Mouse (Mus musculus) midbrain, embryonic 13.5 days (tissue): ENCODE results near the gene Ptk7. TPM values are rescaled to one million over a fixed set of nuclear protein-coding genes. Genes with fewer than 3 reads are reported as not detected.
A peak's percentile ranks its signal among the peaks of the same experiment; 100 is the strongest.

Experiments used
- ATAC-seq: fragments of 200-750 bp; cut with Nextera tagmentation; 2 replicates; pipeline ENCODE4 v1.8.0; 2017; ENCODE audit warnings: mild to moderate bottlenecking, moderate TSS enrichment, moderate library complexity
- H3K27ac ChIP-seq: fragments of 300-500 bp; sonication (generic); 2 replicates; pipeline ENCODE4 v1.5.1; 2015; ENCODE audit warnings: inconsistent platforms, mild to moderate bottlenecking, moderate library complexity
- H3K27me3 ChIP-seq: fragments of 300-500 bp; sonication (generic); 2 replicates; pipeline ENCODE4 v1.6.1; 2015; ENCODE audit warnings: mild to moderate bottlenecking, inconsistent platforms
- H3K36me3 ChIP-seq: fragments of 300-500 bp; sonication (generic); 2 replicates; pipeline ENCODE4 v1.6.1; 2015; ENCODE audit warnings: mild to moderate bottlenecking, inconsistent platforms
- H3K4me1 ChIP-seq: fragments of 300-500 bp; sonication (generic); replicated peaks from 2 replicates; pipeline ENCODE4 v1.6.1; 2015; ENCODE audit warnings: inconsistent platforms
- H3K4me2 ChIP-seq: fragments of 300-500 bp; sonication (generic); replicated peaks from 2 replicates; pipeline ENCODE4 v1.6.1; 2015; ENCODE audit warnings: moderate library complexity, mild to moderate bottlenecking, inconsistent platforms
- H3K4me3 ChIP-seq: fragments of 300-500 bp; sonication (generic); replicated peaks from 2 replicates; pipeline ENCODE4 v1.5.1; 2015; ENCODE audit warnings: mild to moderate bottlenecking, inconsistent platforms
- H3K9ac ChIP-seq: fragments of 300-500 bp; sonication (generic); replicated peaks from 2 replicates; pipeline ENCODE4 v1.6.1; 2015; ENCODE audit warnings: mild to moderate bottlenecking, inconsistent platforms
- H3K9me3 ChIP-seq: fragments of 300-500 bp; sonication (generic); 2 replicates; pipeline ENCODE4 v1.6.1; 2016; ENCODE audit warnings: mild to moderate bottlenecking, inconsistent platforms
- WGBS: fragments of 180-500 bp; shearing (Covaris S2); methylation state at CpG from one replicate; pipeline ENCODE4 v1.1.7; 2015; 5-methylcytosine and 5-hydroxymethylcytosine counted together
- polyA plus RNA-seq: library from polyadenylated mRNA; unstranded; fragments of >200 nt; fragmentation: Nextera tagmentation; extraction: Ambion mirVana; gene quantifications from 2 replicates; pipeline ENCODE4 v1.2.1, GENCODE M21; 2015

Gene Ptk7
- polyA plus RNA-seq, 1 experiment from 2014 or later = 37.5 TPM

GRCm38 (mm10) chr17:46618769-46619682, 10.3 kb downstream of the Ptk7 start:
- WGBS = 4% methylated on average over 27 of the region's 27 CpGs
- Histone ChIP-seq H3K9me3 (no peaks in the 10 kb centered on the region), H3K9ac (peak overlapping the region; percentile 60), H3K4me2 (peak overlapping the region; percentile 39), H3K4me3 (peak overlapping the region; percentile 2; the same call in 1 of the 2 replicates), H3K27me3 (no peaks in the 10 kb centered on the region), H3K36me3 (no peaks in the 10 kb centered on the region), H3K27ac (peak overlapping the region; percentile 84), H3K4me1 (peaks cover 69% of the 10 kb centered on the region)
- peak; percentile 53 for ATAC-seq

- WGBS = 6% methylated on average over 6 of the region's 6 CpGs
- peaks cover 69% of the 10 kb centered on the region for H3K4me1 ChIP-seq
- no peaks in the 10 kb centered on the region for H3K27me3 ChIP-seq
- H3K4me3 ChIP-seq = 0 out of 2 replicates have a peak overlapping the region, but pooled peaks have one; percentile 2
- peak overlapping the region; percentile 84 for H3K27ac ChIP-seq
- no peak for ATAC-seq
- peak overlapping the region; percentile 60 for H3K9ac ChIP-seq
- no peaks in the 10 kb centered on the region for H3K36me3 ChIP-seq
- H3K4me2 ChIP-seq = peak overlapping the region; percentile 39
- no peaks in the 10 kb centered on the region for H3K9me3 ChIP-seq
Observed at GRCm38 (mm10) chr17:46618394-46618768, 10.9 kb downstream of the Ptk7 start.

GRCm38 (mm10) chr17:46617799-46618198, 11.5 kb downstream of the Ptk7 start:
- Histone ChIP-seq H3K9me3 (no peaks in the 10 kb centered on the region), H3K9ac (no peak overlapping the region), H3K4me3 (no peak overlapping the region), H3K27ac (no peak overlapping the region), H3K27me3 (no peaks in the 10 kb centered on the region), H3K4me2 (no peak overlapping the region), H3K4me1 (peaks cover 70% of the 10 kb centered on the region), H3K36me3 (no peaks in the 10 kb centered on the region)
- 66% methylated on average over 12 of the region's 12 CpGs for WGBS
- ATAC-seq = no peak

GRCm38 (mm10) chr17:46613229-46613628, 16.1 kb downstream of the Ptk7 start:
- Histone ChIP-seq H3K4me3 (no peak overlapping the region), H3K27ac (no peak overlapping the region), H3K4me1 (peaks cover 48% of the 10 kb centered on the region), H3K9me3 (no peaks in the 10 kb centered on the region), H3K9ac (no peak overlapping the region), H3K27me3 (no peaks in the 10 kb centered on the region), H3K36me3 (no peaks in the 10 kb centered on the region), H3K4me2 (no peak overlapping the region)
- 54% methylated on average over 3 of the region's 3 CpGs for WGBS
- ATAC-seq = peak; percentile 41; the same call in 1 of the 2 replicates

DNA sequence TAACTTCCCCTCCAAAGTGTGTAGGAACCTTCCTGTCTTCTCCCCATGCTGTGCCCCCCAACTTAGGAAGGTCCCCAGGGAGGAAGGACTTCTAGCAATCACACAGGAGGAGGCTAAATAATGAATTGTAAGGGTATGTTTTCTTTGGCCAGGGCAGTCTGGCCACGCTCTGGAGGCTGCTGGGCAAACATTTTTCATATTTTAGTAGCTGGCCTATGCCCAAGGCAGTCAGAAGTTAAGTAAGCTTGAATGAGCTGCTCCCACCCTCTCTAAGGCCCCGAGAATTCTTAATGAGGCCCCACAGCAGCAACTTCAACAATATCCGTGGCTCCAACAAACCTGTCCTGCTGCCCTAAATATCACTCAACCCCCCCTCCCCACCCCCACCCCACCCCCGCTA, 16.5 kb downstream of the Ptk7 start:
- H3K9me3 ChIP-seq = no peaks in the 10 kb centered on the region
- H3K4me3 ChIP-seq = no peak overlapping the region
- ATAC-seq = no peak
- no peaks in the 10 kb centered on the region for H3K27me3 ChIP-seq
- peaks cover 44% of the 10 kb centered on the region for H3K4me1 ChIP-seq
- H3K4me2 ChIP-seq = no peak overlapping the region
- no peaks in the 10 kb centered on the region for H3K36me3 ChIP-seq
- H3K9ac ChIP-seq = no peak overlapping the region
- H3K27ac ChIP-seq = no peak overlapping the region
- 56% methylated on average over 4 of the region's 4 CpGs for WGBS

DNA sequence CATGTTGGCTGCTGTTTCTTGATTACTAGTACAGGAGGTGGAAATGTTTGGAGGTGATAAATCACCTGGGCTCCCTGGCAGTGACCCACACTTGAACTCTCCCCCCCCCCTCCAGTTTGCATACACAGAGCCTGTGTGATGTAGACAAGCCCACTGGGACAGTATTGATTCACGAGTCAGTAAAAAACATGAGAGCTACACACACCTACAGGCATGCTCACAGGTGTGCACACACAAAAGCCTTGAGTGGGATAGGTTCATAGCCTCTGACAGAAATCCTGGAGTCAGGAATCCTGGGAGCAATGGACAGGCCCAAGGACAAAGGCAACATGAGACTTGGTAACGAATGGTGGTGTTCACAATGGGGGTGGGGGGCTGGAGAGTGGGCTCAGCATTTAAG, 17.1 kb downstream of the Ptk7 start:
- no peak overlapping the region for H3K4me3 ChIP-seq
- no peak for ATAC-seq
- H3K27ac ChIP-seq = no peak overlapping the region
- H3K4me1 ChIP-seq = peaks cover 37% of the 10 kb centered on the region
- no peak overlapping the region for H3K4me2 ChIP-seq
- H3K27me3 ChIP-seq = no peaks in the 10 kb centered on the region
- H3K36me3 ChIP-seq = no peaks in the 10 kb centered on the region
- H3K9ac ChIP-seq = no peak overlapping the region
- H3K9me3 ChIP-seq = no peaks in the 10 kb centered on the region
- 69% methylated on average over 2 of the region's 2 CpGs for WGBS

DNA sequence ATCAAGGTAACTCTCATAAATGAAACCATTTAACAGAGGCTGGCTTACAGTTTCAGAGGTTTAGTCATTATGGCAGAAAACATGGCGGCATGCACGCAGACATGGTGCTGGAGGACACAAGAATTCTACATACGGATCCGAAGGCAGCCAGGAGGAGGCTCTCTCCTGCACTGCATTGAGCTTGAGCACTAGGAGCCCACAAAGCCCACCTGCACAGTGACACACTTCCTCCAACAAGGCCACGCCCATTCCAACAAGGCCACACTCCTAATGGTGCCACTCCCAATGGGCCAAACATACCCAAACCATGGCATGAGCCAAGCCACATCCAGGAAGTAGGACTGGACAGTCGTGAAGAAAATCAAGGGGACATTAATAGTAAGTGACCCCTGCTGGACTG, 18.0 kb downstream of the Ptk7 start:
- Histone ChIP-seq H3K36me3 (no peaks in the 10 kb centered on the region), H3K9ac (no peak overlapping the region), H3K4me2 (no peak overlapping the region), H3K4me3 (no peak overlapping the region), H3K9me3 (no peaks in the 10 kb centered on the region), H3K27ac (no peak overlapping the region), H3K4me1 (peaks cover 33% of the 10 kb centered on the region), H3K27me3 (no peaks in the 10 kb centered on the region)
- no peak for ATAC-seq
- 97% methylated on average over 6 of the region's 6 CpGs for WGBS

GRCm38 (mm10) chr17:46609721-46610514, 19.4 kb downstream of the Ptk7 start:
- Histone ChIP-seq H3K36me3 (no peaks in the 10 kb centered on the region), H3K4me2 (no peak overlapping the region), H3K27ac (no peak overlapping the region), H3K27me3 (no peaks in the 10 kb centered on the region), H3K9me3 (no peaks in the 10 kb centered on the region), H3K4me1 (peaks cover 42% of the 10 kb centered on the region), H3K4me3 (no peak overlapping the region), H3K9ac (no peak overlapping the region)
- 74% methylated on average over 15 of the region's 15 CpGs for WGBS
- ATAC-seq = no peak

DNA sequence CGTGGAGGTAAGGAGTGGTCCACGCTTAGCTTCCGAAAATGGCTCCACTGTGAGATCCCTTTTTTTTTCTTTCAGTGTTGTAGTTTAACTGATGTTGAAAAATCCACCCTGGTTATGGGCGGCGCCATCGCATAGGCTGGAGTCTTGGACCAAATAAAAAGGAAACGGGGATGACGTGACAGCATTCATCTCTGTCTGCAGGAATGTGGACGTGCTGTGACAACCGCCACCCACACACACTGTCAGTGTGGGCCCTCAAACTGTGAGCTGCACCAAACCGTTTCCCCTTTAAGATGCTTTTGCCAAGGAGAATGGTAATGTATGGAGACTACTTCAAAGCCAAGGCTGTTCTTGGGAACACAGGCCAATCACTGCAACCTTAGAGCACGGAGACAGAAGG, 23.3 kb downstream of the Ptk7 start:
- Histone ChIP-seq H3K36me3 (no peaks in the 10 kb centered on the region), H3K27me3 (no peaks in the 10 kb centered on the region)

GRCm38 (mm10) chr17:46605126-46605525, 24.2 kb downstream of the Ptk7 start:
- Histone ChIP-seq H3K27ac (peak overlapping the region; percentile 65), H3K9me3 (no peaks in the 10 kb centered on the region), H3K4me1 (peaks cover 26% of the 10 kb centered on the region), H3K36me3 (no peaks in the 10 kb centered on the region), H3K27me3 (no peaks in the 10 kb centered on the region), H3K4me3 (no peak overlapping the region), H3K9ac (no peak overlapping the region), H3K4me2 (no peak overlapping the region)
- peak; percentile 19; the same call in 1 of the 2 replicates for ATAC-seq
- WGBS = 50% methylated on average over 5 of the region's 5 CpGs

More for the DNA sequence above, 23.3 kb downstream of the Ptk7 start:
- Histone ChIP-seq H3K27ac (peak overlapping the region; percentile 65; the same call in 1 of the 2 replicates), H3K9ac (no peak overlapping the region), H3K4me3 (no peak overlapping the region), H3K4me1 (peaks cover 27% of the 10 kb centered on the region), H3K4me2 (no peak overlapping the region), H3K9me3 (no peaks in the 10 kb centered on the region)
- WGBS = 81% methylated on average over 12 of the region's 12 CpGs
- no peak for ATAC-seq

DNA sequence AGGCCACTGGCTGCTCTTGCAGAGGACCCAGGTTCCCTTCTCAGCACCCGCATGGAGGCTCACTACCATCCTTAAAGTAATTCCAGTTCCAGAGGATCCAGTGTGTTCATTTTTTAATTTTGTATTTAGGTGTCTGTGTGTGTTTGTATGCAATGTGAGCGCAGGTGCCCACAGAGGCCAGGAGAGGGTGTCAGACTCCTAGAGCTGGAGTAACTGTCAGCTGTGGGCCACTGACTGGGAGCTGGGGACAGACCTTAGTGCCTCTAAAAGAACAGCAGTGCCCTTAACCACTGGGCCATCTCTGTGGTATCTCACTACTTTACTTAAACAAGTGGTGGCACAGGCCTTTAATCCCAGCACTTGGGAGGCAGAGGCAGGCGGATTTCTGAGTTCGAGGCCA, 26.1 kb downstream of the Ptk7 start:
- no peaks in the 10 kb centered on the region for H3K27me3 ChIP-seq
- H3K4me2 ChIP-seq = no peak overlapping the region
- H3K9me3 ChIP-seq = no peaks in the 10 kb centered on the region
- no peak overlapping the region for H3K4me3 ChIP-seq
- H3K36me3 ChIP-seq = no peaks in the 10 kb centered on the region
- no peak for ATAC-seq
- H3K27ac ChIP-seq = no peak overlapping the region
- 100% methylated on average over 4 of the region's 4 CpGs for WGBS
- peaks cover 24% of the 10 kb centered on the region for H3K4me1 ChIP-seq
- no peak overlapping the region for H3K9ac ChIP-seq

DNA sequence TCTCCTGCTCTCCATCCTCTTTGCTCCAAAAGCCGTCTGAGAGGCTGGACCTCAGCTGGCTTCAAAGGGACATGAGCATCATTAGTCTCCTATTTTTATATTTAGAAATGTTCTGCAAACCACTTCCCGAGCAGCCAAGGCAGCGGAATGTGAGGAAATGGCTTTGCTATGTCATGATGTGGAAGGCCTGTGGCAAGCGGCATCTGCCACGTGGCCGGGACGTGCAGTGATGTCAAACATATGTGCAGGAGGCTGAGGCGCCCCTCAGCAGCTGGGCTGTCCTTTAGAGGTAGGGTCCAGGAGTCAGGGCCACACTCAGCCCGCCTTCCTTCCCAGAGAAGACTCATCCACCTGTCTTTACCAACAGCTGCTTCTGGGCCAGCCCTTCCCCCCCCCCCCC, 27.1 kb downstream of the Ptk7 start:
- Histone ChIP-seq H3K9ac (no peak overlapping the region), H3K4me3 (no peak overlapping the region), H3K4me2 (no peak overlapping the region), H3K27ac (no peak overlapping the region), H3K27me3 (no peaks in the 10 kb centered on the region), H3K9me3 (no peaks in the 10 kb centered on the region), H3K4me1 (peaks cover 25% of the 10 kb centered on the region), H3K36me3 (no peaks in the 10 kb centered on the region)
- WGBS = 83% methylated on average over 9 of the region's 9 CpGs
- no peak for ATAC-seq
